Mouse (Mus musculus) left cerebral cortex, postnatal 25 days (tissue): ENCODE measurements at regions not wholly inside any gene's neighbourhood (a gene's known extent, or its start where the extent isn't known, plus 50 kb on each side); places are given as distances from the start of the nearest gene placed in this dataset.
"Not testable (repeated sequence)": the region's sequence is repeated elsewhere in the genome, so short reads cannot be mapped to it uniquely, and the experiment has no call there.

Experiments used
- DNase-seq, 2 experiments: peaks; one replicate each; pipeline ENCODE4 v3.0.0; 2022; ENCODE audit warnings: low spot score in 2 of 2, mixed read lengths in 1 of 2
- intact Hi-C: fragments of 180-260 bp; cut with DNase I; formaldehyde crosslinking; loops from one replicate; pipeline ENCODE4 v1.15.1; 2025
- microRNA-seq, 2 experiments: library from miRNA; unstranded; fragments of <30 nt; microRNA quantifications; one replicate each; pipeline ENCODE4 v1.2.0; 2022

GRCm38 (mm10) chr9:104403863-104404262 lies 66.3 kb upstream of the Acpp start:
- intact Hi-C loops = no loop called here
- no peak for DNase-seq

GRCm38 (mm10) chr9:104401673-104402072 lies 64.1 kb upstream of the Acpp start:
- DNase-seq = no peak
- intact Hi-C loops = no loop called here

- peak in 1 of 2 experiments; percentile 56 for DNase-seq
- intact Hi-C loops = no loop called here
Measured at GRCm38 (mm10) chr9:104399927-104400326, 62.4 kb upstream of the Acpp start.

GRCm38 (mm10) chr9:104398484-104398883 lies 60.9 kb upstream of the Acpp start:
- intact Hi-C loops, DNase-seq: not testable (repeated sequence)

GRCm38 (mm10) chr9:104387805-104388204 lies 50.3 kb upstream of the Acpp start:
- intact Hi-C loops = no loop called here
- no peak for DNase-seq

Small RNA genes lying in the stretch of these regions (microRNA-seq; reads per million reads assigned to microRNA genes)
- 0 reads per million in 2 experiments for gene Mir2136
